Mouse (Mus musculus) ES-Bruce4 (cell line): ENCODE data around the gene Oser1. TPM values are rescaled to one million over a fixed set of nuclear protein-coding genes. Genes with fewer than 3 reads are reported as not detected.

Experiments used
- H3K27ac ChIP-seq: 2 replicates; pipeline ENCODE4 v1.5.1; 2012; ENCODE audit warnings: low read length, inconsistent platforms; ENCODE audit not compliant: insufficient read depth
- H3K27me3 ChIP-seq: 2 replicates; pipeline ENCODE4 v1.6.1; 2012; ENCODE audit warnings: mild to moderate bottlenecking, low read length, inconsistent platforms; ENCODE audit not compliant: control insufficient read depth, poor library complexity, insufficient read depth, severe bottlenecking
- H3K36me3 ChIP-seq: 2 replicates; pipeline ENCODE4 v1.6.1; 2012; ENCODE audit warnings: inconsistent platforms, mild to moderate bottlenecking, low read length, moderate library complexity; ENCODE audit not compliant: control insufficient read depth, poor library complexity, insufficient read depth, severe bottlenecking
- H3K4me1 ChIP-seq: one replicate; pipeline ENCODE4 v1.8.1; 2011; ENCODE audit warnings: low read length; ENCODE audit not compliant: control insufficient read depth, insufficient read depth
- H3K4me3 ChIP-seq: 2 replicates; pipeline ENCODE4 v1.5.1; 2011; ENCODE audit warnings: low read depth, mild to moderate bottlenecking, low read length
- H3K9ac ChIP-seq: 2 replicates; pipeline ENCODE4 v1.6.1; 2012; ENCODE audit warnings: low read depth, mild to moderate bottlenecking, inconsistent platforms; ENCODE audit not compliant: poor library complexity, severe bottlenecking
- H3K9me3 ChIP-seq: replicated peaks from 2 replicates; pipeline ENCODE4 v1.6.1; 2012; ENCODE audit warnings: mild to moderate bottlenecking, low read length, inconsistent platforms; ENCODE audit not compliant: control insufficient read depth, poor library complexity, insufficient read depth, severe bottlenecking
- CTCF ChIP-seq: IDR thresholded peaks from one replicate; pipeline ENCODE4 v1.8.1; 2011; ENCODE audit warnings: low read depth, low read length
- EP300 ChIP-seq: IDR thresholded peaks from 2 replicates; pipeline ENCODE4 v1.6.1; 2011; ENCODE audit warnings: low read depth, low read length; ENCODE audit not compliant: insufficient read depth
- POLR2A ChIP-seq: IDR thresholded peaks from one replicate; pipeline ENCODE4 v1.8.1; 2011; ENCODE audit warnings: low read length; ENCODE audit not compliant: insufficient read depth
- polyA plus RNA-seq: library from polyadenylated mRNA; stranded (reverse); fragments of >200 nt; gene quantifications from 2 replicates; pipeline ENCODE4 v1.2.4, GENCODE M21; 2011; ENCODE audit warnings: low read depth; ENCODE audit not compliant: missing spikeins, insufficient read depth, insufficient read length

Oser1 gene
- polyA plus RNA-seq, 1 experiment, result 48.3 TPM

DNA sequence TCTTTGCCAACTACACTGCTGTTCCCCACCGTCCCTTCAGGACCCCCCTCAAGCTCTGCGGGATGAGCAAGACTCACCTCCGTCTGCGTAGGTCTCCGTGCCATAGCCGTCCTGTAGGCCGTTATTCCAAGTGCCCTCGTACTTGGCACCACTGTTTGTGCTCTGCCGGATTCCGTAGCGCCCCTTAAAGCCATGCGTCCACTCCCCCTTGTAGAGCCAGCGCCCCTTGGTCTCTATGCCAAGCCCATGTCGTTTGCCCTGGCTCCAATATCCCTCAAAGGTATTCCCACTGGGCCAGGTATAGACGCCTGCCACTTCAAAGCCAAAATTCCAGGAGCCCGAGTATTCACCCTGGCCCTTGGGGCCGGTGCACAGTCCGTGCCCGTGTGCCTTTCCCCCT, 27.4 kb downstream of the Oser1 start:
- no peak overlapping the region for H3K4me3 ChIP-seq
- no peak overlapping the region for H3K9ac ChIP-seq
- no peaks in the 10 kb centered on the region for H3K9me3 ChIP-seq
- H3K36me3 ChIP-seq, result no peaks in the 10 kb centered on the region
- TF ChIP-seq POLR2A, result no peak
- no peak for TF ChIP-seq EP300
- TF ChIP-seq CTCF, result no peak
- H3K4me1 ChIP-seq, result no peaks in the 10 kb centered on the region
- H3K27me3 ChIP-seq, result no peaks in the 10 kb centered on the region
- no peak overlapping the region for H3K27ac ChIP-seq

- Histone ChIP-seq H3K9ac (no peak overlapping the region), H3K4me3 (no peak overlapping the region), H3K27me3 (no peaks in the 10 kb centered on the region), H3K4me1 (no peaks in the 10 kb centered on the region), H3K9me3 (no peaks in the 10 kb centered on the region), H3K27ac (no peak overlapping the region), H3K36me3 (no peaks in the 10 kb centered on the region)
- no peak for TF ChIP-seq POLR2A
- TF ChIP-seq CTCF, result no peak
- TF ChIP-seq EP300, result no peak
These were observed 29.5 kb downstream of the Oser1 start for GRCm38 (mm10) chr2:163394977-163395376.

GRCm38 (mm10) chr2:163393976-163394375, 30.5 kb downstream of the Oser1 start:
- TF ChIP-seq EP300, result no peak
- TF ChIP-seq POLR2A, result no peak
- no peak for TF ChIP-seq CTCF
- H3K9me3 ChIP-seq, result no peaks in the 10 kb centered on the region
- no peaks in the 10 kb centered on the region for H3K36me3 ChIP-seq
- no peaks in the 10 kb centered on the region for H3K4me1 ChIP-seq
- no peak overlapping the region for H3K4me3 ChIP-seq
- no peaks in the 10 kb centered on the region for H3K27me3 ChIP-seq
- H3K9ac ChIP-seq, result no peak overlapping the region
- no peak overlapping the region for H3K27ac ChIP-seq

DNA sequence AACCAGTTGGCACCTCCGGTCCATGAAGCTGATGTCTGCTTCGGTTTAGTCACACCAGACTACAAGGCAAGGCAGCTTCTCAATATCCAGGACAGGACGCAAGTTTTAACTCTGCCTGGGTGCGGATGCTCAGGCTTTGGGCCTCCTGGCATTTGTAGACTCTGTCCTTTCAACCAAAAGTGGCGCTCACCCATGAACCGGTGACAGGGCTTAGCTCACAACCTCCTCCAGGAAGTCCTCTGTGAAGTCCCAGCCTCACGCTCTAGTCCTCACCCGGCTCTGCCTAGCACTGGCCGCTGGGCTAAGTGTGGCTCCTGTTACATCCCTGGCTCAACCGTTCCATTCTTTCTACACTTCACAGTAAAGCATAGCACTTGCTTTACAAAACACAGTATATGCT, 31.3 kb downstream of the Oser1 start:
- Histone ChIP-seq H3K27ac (no peak overlapping the region), H3K9ac (no peak overlapping the region), H3K9me3 (no peaks in the 10 kb centered on the region), H3K4me3 (no peak overlapping the region), H3K27me3 (no peaks in the 10 kb centered on the region), H3K4me1 (no peaks in the 10 kb centered on the region), H3K36me3 (no peaks in the 10 kb centered on the region)
- TF ChIP-seq CTCF, result no peak
- TF ChIP-seq POLR2A, result no peak
- no peak for TF ChIP-seq EP300

DNA sequence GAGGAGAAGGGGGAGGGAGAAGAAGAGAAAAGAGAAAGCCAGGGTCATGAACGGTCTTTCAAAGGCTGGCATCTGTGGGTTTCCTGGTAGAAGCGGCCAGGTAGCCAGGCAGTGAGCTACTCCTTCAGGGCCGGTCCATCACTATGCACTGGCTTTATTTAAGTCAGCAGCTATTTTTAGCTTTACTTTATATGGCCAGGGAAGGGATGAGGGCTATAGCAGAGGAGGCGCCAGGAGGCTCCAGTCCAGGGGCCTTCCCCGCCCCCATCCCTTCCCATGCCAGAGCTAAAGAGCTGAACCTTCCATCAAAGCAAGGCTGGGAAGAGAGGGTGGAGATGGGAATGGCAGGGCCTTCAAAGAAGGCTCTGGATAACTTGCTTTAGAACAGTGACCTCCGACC, 32.1 kb downstream of the Oser1 start:
- H3K27ac ChIP-seq, result no peak overlapping the region

GRCm38 (mm10) chr2:163386423-163387190, 37.9 kb downstream of the Oser1 start:
- H3K36me3 ChIP-seq, result no peaks in the 10 kb centered on the region
- no peak for TF ChIP-seq POLR2A
- no peak for TF ChIP-seq CTCF
- TF ChIP-seq EP300, result peak; percentile 64; the same call in 1 of the 2 replicates
- peaks cover 4% of the 10 kb centered on the region for H3K4me1 ChIP-seq
- H3K27me3 ChIP-seq, result no peaks in the 10 kb centered on the region
- H3K9me3 ChIP-seq, result no peaks in the 10 kb centered on the region
- peak overlapping the region; percentile 33; the same call in 1 of the 2 replicates for H3K27ac ChIP-seq
- H3K4me3 ChIP-seq, result no peak overlapping the region
- H3K9ac ChIP-seq, result no peak overlapping the region

More for the DNA sequence above, 32.1 kb downstream of the Oser1 start:
- no peak for TF ChIP-seq CTCF
- no peak for TF ChIP-seq EP300
- TF ChIP-seq POLR2A, result no peak
- Histone ChIP-seq H3K27me3 (no peaks in the 10 kb centered on the region), H3K4me1 (no peaks in the 10 kb centered on the region), H3K9ac (no peak overlapping the region), H3K4me3 (no peak overlapping the region), H3K9me3 (no peaks in the 10 kb centered on the region), H3K36me3 (no peaks in the 10 kb centered on the region)
